Mouse (Mus musculus) olfactory bulb, adult 2 months (tissue): Measurements from ENCODE around the gene Ino80b. TPM values are rescaled to one million over a fixed set of nuclear protein-coding genes. Genes with fewer than 3 reads are reported as not detected.

Experiments
- H3K27ac ChIP-seq: fragments of 200-500 bp; 2 replicates; pipeline ENCODE4 v1.5.1; 2012; ENCODE audit warnings: low read depth, low read length; ENCODE audit not compliant: insufficient read depth
- H3K4me1 ChIP-seq: fragments of 200-500 bp; 2 replicates; pipeline ENCODE4 v1.6.1; 2012; ENCODE audit warnings: low read length; ENCODE audit not compliant: control insufficient read depth, insufficient read depth
- H3K4me3 ChIP-seq: fragments of 200-500 bp; 2 replicates; pipeline ENCODE4 v1.5.1; 2012; ENCODE audit warnings: mild to moderate bottlenecking, low read depth, low read length, moderate library complexity; ENCODE audit not compliant: insufficient read depth
- CTCF ChIP-seq: fragments of 200-500 bp; IDR thresholded peaks from 2 replicates; pipeline ENCODE4 v1.5.1; 2012; ENCODE audit warnings: low read depth, mild to moderate bottlenecking, low read length, moderate library complexity; ENCODE audit not compliant: insufficient read depth
- POLR2A ChIP-seq: fragments of 200-500 bp; IDR thresholded peaks from 2 replicates; pipeline ENCODE4 v1.6.1; 2012; ENCODE audit warnings: mild to moderate bottlenecking, low read depth, low read length, moderate library complexity; ENCODE audit not compliant: insufficient read depth
- WGBS: fragments of 180-500 bp; shearing (Covaris S2); methylation state at CpG from one replicate; pipeline ENCODE4 v1.1.7; 2018; 5-methylcytosine and 5-hydroxymethylcytosine counted together
- polyA plus RNA-seq: library from polyadenylated mRNA; stranded (reverse); fragments of >200 nt; gene quantifications from 2 replicates; pipeline ENCODE4 v1.2.4, GENCODE M21; 2012; ENCODE audit warnings: low replicate concordance; ENCODE audit not compliant: missing spikeins, insufficient read depth, insufficient read length

The Ino80b gene
- polyA plus RNA-seq, 1 experiment, result not detected

DNA sequence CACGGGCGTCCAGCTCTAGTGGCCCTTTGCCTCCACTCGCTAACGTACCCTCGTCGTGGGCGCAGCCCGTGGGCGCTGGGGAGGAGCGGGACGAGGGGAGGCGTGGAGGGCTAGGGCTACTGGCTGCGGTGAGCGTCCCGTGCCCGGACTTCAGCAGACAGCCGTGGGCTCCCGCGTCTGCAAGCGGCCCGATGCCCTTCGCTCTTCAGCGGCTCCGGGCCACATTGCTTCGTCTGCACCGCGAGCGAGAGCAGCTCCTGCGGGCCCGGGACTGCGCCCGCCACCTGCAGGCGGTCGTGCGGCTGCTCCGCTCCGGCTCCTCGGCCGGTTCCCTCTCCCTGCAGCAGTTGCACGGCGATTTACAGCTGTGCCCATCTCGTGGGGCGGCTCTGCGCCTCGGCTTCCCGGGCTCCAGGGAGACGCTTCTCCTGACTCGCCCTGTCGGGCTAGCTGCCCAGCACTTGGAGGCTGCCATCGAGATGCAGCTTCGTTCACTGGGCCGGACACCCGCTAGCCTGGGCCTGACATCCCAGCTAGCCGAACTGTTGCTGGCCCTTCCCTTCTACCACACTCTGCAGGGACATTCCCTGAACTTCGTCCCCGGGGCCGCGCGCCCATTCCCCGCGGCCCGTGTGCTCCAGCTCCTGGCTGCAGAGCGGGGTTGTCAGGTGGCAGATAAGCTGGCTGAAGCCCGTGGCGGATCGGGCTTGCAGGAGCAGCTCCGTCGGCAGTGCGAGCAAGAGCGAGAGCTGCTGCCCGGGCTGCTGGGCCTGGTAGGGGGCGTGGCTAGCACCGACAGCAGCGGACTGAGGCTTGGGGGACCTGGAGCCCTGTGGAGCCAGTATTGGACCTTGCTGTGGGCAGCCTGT lies 23.3 kb downstream of the Ino80b start:
- H3K27ac ChIP-seq, result 0 out of 2 replicates have a peak overlapping the region, but pooled peaks have one; percentile 10
- WGBS, result under 1% methylated on average over 74 of the region's 74 CpGs
- TF ChIP-seq POLR2A (0 out of 2 replicates have a peak, but pooled peaks have one; percentile 12), CTCF (peak; percentile 20; the same call in 1 of the 2 replicates)
- H3K4me3 ChIP-seq, result peak overlapping the region; percentile 70
- peaks cover 18% of the 10 kb centered on the region for H3K4me1 ChIP-seq

DNA sequence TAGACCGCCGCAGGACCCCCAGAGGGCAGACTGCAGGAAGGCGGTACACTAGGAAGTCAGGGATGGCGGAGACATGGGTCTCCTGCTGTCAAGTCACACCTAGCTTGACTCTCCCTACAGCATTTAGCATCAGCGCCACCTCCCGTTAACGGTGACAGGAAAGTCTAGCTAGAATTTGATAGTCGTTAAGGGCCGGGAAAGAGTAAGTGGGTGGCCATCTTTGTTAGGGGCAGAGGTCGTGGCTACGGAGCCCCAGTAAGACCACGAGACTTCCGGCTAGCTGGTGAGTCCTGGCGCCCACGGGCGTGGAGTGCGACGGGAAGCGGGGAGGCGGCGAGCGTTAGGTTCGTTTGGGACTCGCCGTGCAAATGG lies 23.9 kb downstream of the Ino80b start, which contains the start of the genes Ccdc142 and Gm42688:
Gene Ccdc142 (plus strand): TSS at position 286 of the 372 bp plus-strand sequence.
Gene Gm42688 (plus strand): TSS at position 302 of the 372 bp plus-strand sequence.
- Histone ChIP-seq H3K4me3 (peak within 1 kb of the TSS; percentile 70), H3K4me1 (peaks cover 18% of the 10 kb centered on the region), H3K27ac (0 out of 2 replicates have a peak within 1 kb of the TSS, but pooled peaks have one; percentile 10)
- under 1% methylated on average over 25 of the region's 25 CpGs for WGBS
- no peak for TF ChIP-seq POLR2A
- no peak for TF ChIP-seq CTCF

GRCm38 (mm10) chr6:83098411-83098810 lies 26.8 kb downstream of the Ino80b start:
- Histone ChIP-seq H3K27ac (no peak overlapping the region), H3K4me1 (peaks cover 16% of the 10 kb centered on the region), H3K4me3 (no peak overlapping the region)
- 56% methylated on average over 2 of the region's 2 CpGs for WGBS
- TF ChIP-seq CTCF, result no peak
- TF ChIP-seq POLR2A, result no peak

DNA sequence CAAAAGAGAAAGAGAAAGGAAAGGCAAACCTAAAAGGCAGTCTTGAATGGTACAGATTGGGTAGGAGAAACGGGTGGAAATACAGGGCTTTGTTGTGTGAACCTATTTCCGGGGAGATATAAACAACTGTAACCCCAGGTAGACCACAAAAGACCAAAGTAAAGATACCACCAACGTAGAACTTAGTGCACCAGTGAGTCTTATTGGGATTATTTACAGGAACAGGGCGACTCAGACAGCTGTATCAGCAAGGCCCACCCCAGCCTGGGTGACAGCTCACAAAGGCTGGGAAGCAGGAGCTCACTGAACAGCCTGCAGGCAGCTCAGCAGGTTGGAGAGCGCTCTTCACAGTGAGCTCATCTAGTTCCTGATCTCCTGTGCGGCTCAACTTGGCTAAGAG lies 29.3 kb downstream of the Ino80b start:
- no peak overlapping the region for H3K4me3 ChIP-seq
- H3K27ac ChIP-seq, result no peak overlapping the region
- TF ChIP-seq POLR2A, result no peak
- TF ChIP-seq CTCF, result no peak
- no peaks in the 10 kb centered on the region for H3K4me1 ChIP-seq
- 49% methylated on average over 6 of the region's 6 CpGs for WGBS

DNA sequence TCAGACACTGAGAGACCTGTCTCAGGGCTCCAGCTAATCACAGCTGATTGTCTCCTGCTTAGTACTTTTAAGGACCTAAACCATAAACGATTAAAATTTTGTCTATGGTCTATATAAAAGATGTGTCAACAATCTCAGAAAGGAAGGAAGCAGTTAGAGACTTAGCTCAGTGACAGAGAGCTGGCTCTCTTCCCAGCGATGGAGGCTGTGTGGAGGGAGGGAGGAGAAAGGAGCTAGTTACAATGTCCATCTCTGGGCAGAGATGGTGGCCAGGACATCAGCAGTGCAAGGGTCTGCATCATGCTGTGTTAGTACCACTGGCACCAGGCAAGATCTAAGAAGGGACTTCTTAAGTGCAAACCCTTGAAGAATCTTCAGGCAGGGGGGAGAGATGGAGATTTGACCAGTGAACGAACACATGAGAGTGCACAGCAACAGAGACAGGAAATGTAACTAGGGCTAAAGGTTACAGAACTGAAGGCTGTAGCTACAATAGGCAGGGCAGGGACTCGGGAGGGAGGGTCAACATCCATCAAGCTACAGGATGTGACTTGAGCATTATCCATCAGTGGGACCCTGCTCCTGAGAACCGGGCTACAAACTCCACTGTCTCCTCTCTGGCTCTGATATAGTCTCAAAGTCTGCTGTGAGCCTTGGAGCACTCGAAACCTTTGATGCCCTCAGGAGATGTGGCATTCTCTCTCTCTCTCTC lies 32.7 kb downstream of the Ino80b start:
- 37% methylated on average over 6 of the region's 6 CpGs for WGBS
- Histone ChIP-seq H3K27ac (no peak overlapping the region), H3K4me1 (peaks cover 3% of the 10 kb centered on the region; the same call in 1 of the 2 replicates), H3K4me3 (no peak overlapping the region)
- no peak for TF ChIP-seq CTCF
- TF ChIP-seq POLR2A, result no peak

- H3K4me3 ChIP-seq, result no peak overlapping the region
- 14% methylated on average over 9 of the region's 9 CpGs for WGBS
- H3K27ac ChIP-seq, result no peak overlapping the region
- TF ChIP-seq POLR2A (no peak), CTCF (no peak)
- H3K4me1 ChIP-seq, result peaks cover 12% of the 10 kb centered on the region; the same call in 1 of the 2 replicates
These were observed 37.3 kb downstream of the Ino80b start for GRCm38 (mm10) chr6:83087926-83088260.

GRCm38 (mm10) chr6:83087205-83087925 lies 37.9 kb downstream of the Ino80b start:
- TF ChIP-seq CTCF (no peak), POLR2A (no peak)
- no peak overlapping the region for H3K27ac ChIP-seq
- WGBS, result 4% methylated on average over 47 of the region's 47 CpGs
- no peak overlapping the region for H3K4me3 ChIP-seq
- peaks cover 12% of the 10 kb centered on the region; the same call in 1 of the 2 replicates for H3K4me1 ChIP-seq

DNA sequence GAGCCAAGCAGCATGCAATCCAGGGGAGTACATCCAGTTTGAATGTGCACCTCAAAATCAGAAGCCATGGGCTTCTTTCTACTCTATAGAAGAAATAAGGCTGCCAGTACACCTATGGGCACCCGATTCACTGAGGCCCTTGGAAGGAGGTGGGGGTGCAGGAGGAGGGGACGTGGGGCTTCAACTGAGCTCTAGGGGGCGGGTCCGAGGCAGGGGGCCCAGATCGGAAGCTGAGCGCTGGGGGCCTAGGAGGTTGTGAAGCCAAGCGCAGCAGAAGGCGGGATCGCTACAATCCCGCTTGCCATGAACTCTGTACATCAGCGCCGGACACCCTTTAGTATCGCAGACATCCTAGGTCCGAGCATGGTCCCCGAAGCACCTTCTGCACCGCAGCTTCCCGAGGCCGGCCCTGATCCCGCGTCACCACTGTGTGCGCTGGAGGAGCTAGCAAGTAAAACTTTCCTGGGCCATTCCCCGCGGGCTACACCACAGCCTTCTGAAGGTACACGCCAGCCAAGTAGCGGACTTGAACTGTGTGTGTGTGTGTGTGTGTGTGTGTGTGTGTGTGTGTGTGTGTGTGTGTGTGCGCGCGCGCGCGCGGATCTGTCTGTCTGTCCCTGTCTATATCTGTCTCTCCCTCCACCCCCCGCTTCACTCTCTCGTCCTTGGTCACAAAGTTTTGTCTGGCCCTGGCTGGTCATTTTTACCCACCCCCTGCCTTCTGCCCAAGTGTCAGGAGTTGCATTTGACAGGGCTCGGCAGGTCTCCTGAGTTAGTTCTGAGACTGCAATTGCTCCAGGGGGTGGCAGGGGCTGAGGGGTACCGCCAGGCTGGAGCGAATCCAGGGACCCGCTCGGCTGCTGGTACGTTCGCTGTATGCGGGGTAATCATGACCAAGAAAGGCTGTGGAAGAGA lies 38.9 kb downstream of the Ino80b start, which contains the start of gene Lbx2:
Gene Lbx2 (plus strand): TSS at position 247 of the 915 bp plus-strand sequence.
- no peak for TF ChIP-seq CTCF
- H3K4me3 ChIP-seq, result no peak within 1 kb of the TSS
- peaks cover 12% of the 10 kb centered on the region; the same call in 1 of the 2 replicates for H3K4me1 ChIP-seq
- no peak within 1 kb of the TSS for H3K27ac ChIP-seq
- WGBS, result 5% methylated on average over 40 of the region's 42 CpGs

DNA sequence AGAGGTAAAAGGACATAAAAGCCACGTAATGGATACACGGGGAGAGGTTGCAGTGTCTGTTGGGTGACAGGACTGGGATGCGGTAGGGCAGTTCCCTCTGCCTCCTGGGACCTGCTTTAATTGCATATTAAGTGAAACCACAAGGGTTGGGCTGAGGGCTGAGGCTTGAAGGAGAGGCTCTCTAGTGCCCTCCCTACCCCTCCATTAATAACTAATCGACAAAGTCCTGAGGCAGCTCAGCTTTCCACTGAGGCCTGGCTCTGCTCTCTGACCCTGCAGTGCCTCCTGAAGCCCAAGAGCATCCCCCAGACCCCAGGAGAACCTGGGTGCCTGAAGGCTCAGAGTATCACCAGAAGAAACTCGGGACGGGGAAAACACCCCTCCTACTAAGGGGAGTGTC lies 40.8 kb downstream of the Ino80b start:
- Histone ChIP-seq H3K27ac (no peak overlapping the region), H3K4me1 (peaks cover 16% of the 10 kb centered on the region), H3K4me3 (no peak overlapping the region)
- 11% methylated on average over 6 of the region's 6 CpGs for WGBS
- TF ChIP-seq CTCF, result no peak
- no peak for TF ChIP-seq POLR2A
